Mouse (Mus musculus) limb, embryonic 10.5 days (tissue): ENCODE data around the gene 4930522H14Rik. TPM values are rescaled to one million over a fixed set of nuclear protein-coding genes. Genes with fewer than 3 reads are reported as not detected.

Source experiments
- DNase-seq: peaks from one replicate; pipeline ENCODE4 v3.0.0-alpha.2; 2017; ENCODE audit warnings: low spot score
- H3K27ac ChIP-seq: fragments of 300-500 bp; sonication (generic); 2 replicates; pipeline ENCODE4 v1.5.1; 2016; ENCODE audit warnings: mild to moderate bottlenecking
- H3K27me3 ChIP-seq: fragments of 300-500 bp; sonication (generic); 2 replicates; pipeline ENCODE4 v1.6.1; 2016; ENCODE audit warnings: low read depth, mild to moderate bottlenecking; ENCODE audit not compliant: poor library complexity, severe bottlenecking
- H3K36me3 ChIP-seq: fragments of 300-500 bp; sonication (generic); 2 replicates; pipeline ENCODE4 v1.6.1; 2016; ENCODE audit warnings: mild to moderate bottlenecking, moderate library complexity
- H3K4me1 ChIP-seq: fragments of 300-500 bp; sonication (generic); 2 replicates; pipeline ENCODE4 v1.6.1; 2016
- H3K4me3 ChIP-seq: fragments of 300-500 bp; sonication (generic); 2 replicates; pipeline ENCODE4 v1.5.1; 2016; ENCODE audit warnings: mild to moderate bottlenecking, moderate library complexity
- H3K9me3 ChIP-seq: fragments of 300-500 bp; sonication (generic); replicated peaks from 2 replicates; pipeline ENCODE4 v1.6.1; 2016; ENCODE audit warnings: mild to moderate bottlenecking
- WGBS: fragments of 180-500 bp; shearing (Covaris S2); methylation state at CpG from one replicate; pipeline ENCODE4 v1.1.7; 2016; 5-methylcytosine and 5-hydroxymethylcytosine counted together
- polyA plus RNA-seq: library from polyadenylated mRNA; unstranded; fragments of >200 nt; fragmentation: Nextera tagmentation; extraction: Ambion mirVana; gene quantifications from 2 replicates; pipeline ENCODE4 v1.2.1, GENCODE M21; 2016

The 4930522H14Rik gene
- not detected in 2 replicates for polyA plus RNA-seq

GRCm38 (mm10) chr4:109531111-109531510, at the start of gene 4930522H14Rik:
Gene 4930522H14Rik (minus strand): TSS chr4:109531297.
- DNase-seq = no peak
- Histone ChIP-seq H3K4me3 (no peak within 1 kb of the TSS), H3K36me3 (no peaks in the 10 kb centered on the region), H3K4me1 (no peaks in the 10 kb centered on the region), H3K27ac (no peak within 1 kb of the TSS), H3K27me3 (no peaks in the 10 kb centered on the region), H3K9me3 (no peaks in the 10 kb centered on the region)
- 95% methylated on average over 2 of the region's 2 CpGs for WGBS

- no peaks in the 10 kb centered on the region for H3K27me3 ChIP-seq
These were observed 47.3 kb upstream of the 4930522H14Rik start for GRCm38 (mm10) chr4:109578356-109578755.

DNA sequence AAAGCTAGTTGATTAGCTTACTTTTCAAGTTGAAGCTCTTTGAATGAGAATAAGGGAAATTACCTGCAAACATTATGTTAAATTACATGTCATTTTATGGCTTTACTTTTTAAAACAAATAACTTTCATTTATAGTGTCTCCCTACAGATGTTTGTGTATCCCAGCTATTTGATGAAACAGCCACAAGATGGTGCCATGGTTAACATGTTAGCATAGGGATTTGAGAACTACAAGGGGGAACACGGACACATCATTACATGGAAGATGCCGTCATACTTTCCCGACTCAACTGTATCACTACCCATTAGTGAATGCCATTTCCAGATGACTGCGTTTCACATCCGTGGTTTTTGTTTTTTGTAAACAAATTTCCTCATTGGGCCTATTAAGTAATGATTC, 45.8 kb upstream of the 4930522H14Rik start:
- 79% methylated on average over 5 of the region's 5 CpGs for WGBS
- Histone ChIP-seq H3K27ac (no peak overlapping the region), H3K36me3 (no peaks in the 10 kb centered on the region), H3K4me3 (no peak overlapping the region), H3K9me3 (no peaks in the 10 kb centered on the region), H3K27me3 (no peaks in the 10 kb centered on the region), H3K4me1 (peaks cover 5% of the 10 kb centered on the region; the same call in 1 of the 2 replicates)
- DNase-seq = no peak

More at GRCm38 (mm10) chr4:109578356-109578755, 47.3 kb upstream of the 4930522H14Rik start:
- Histone ChIP-seq H3K27ac (no peak overlapping the region), H3K9me3 (no peaks in the 10 kb centered on the region), H3K36me3 (no peaks in the 10 kb centered on the region), H3K4me3 (no peak overlapping the region), H3K4me1 (peaks cover 5% of the 10 kb centered on the region; the same call in 1 of the 2 replicates)
- no peak for DNase-seq
- 88% methylated on average over 3 of the region's 3 CpGs for WGBS

DNA sequence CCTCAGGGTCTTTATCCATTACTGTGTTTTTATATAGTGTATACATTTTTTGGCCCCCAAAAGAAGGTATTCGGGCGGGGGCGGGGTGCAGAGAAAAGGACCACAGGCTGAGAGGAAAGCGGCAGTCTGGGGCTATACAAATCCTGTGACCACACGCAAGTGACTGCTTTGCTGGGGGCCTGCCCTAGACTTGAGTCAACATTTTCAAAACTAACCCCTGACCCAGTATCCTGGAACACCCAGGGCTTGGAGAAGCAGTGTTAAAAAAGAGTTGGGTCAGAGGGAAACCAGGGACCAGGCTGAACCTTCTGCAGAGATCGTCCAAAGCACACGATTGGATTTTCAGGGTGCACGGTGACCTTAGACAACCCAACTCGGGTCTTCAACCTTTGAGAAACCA, 43.7 kb upstream of the 4930522H14Rik start:
- peaks cover 5% of the 10 kb centered on the region; the same call in 1 of the 2 replicates for H3K4me1 ChIP-seq
- H3K9me3 ChIP-seq = no peaks in the 10 kb centered on the region
- no peaks in the 10 kb centered on the region for H3K27me3 ChIP-seq
- WGBS = 87% methylated on average over 9 of the region's 9 CpGs
- DNase-seq = no peak
- H3K4me3 ChIP-seq = no peak overlapping the region
- H3K27ac ChIP-seq = no peak overlapping the region
- H3K36me3 ChIP-seq = no peaks in the 10 kb centered on the region

GRCm38 (mm10) chr4:109574331-109574730, 43.2 kb upstream of the 4930522H14Rik start:
- no peak for DNase-seq
- no peaks in the 10 kb centered on the region for H3K27me3 ChIP-seq
- H3K4me1 ChIP-seq = peaks cover 7% of the 10 kb centered on the region
- H3K4me3 ChIP-seq = no peak overlapping the region
- H3K9me3 ChIP-seq = no peaks in the 10 kb centered on the region
- H3K27ac ChIP-seq = no peak overlapping the region
- WGBS = 40% methylated on average over 8 of the region's 8 CpGs
- no peaks in the 10 kb centered on the region for H3K36me3 ChIP-seq

- no peak for DNase-seq
- no peak overlapping the region for H3K27ac ChIP-seq
- no peaks in the 10 kb centered on the region for H3K9me3 ChIP-seq
- peaks cover 14% of the 10 kb centered on the region for H3K4me1 ChIP-seq
- no peaks in the 10 kb centered on the region for H3K36me3 ChIP-seq
- 93% methylated on average over 1 of the region's 1 CpGs for WGBS
- H3K27me3 ChIP-seq = no peaks in the 10 kb centered on the region
- no peak overlapping the region for H3K4me3 ChIP-seq
These were observed 41.5 kb upstream of the 4930522H14Rik start for GRCm38 (mm10) chr4:109572632-109573031.

DNA sequence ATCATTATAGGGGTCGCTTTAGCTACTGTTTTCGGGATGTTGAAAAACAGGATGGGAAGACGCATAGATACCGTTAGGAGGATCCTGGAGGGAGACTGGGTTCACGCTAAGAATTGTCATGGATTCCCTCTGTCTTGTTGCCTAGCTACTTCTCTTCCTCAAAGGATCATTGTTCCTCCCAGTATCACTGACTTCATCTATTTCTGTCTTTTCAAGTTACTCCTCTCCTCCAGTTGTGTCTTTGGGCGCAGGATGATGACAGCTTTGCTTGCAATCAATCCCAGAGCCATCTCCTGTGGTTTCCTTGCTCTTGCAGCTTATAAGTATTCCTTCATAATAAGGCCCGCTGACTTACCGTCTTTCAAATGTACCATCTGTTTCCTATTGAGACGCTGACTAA, 38.3 kb upstream of the 4930522H14Rik start:
- 82% methylated on average over 9 of the region's 9 CpGs for WGBS
- H3K9me3 ChIP-seq = no peaks in the 10 kb centered on the region
- no peak for DNase-seq
- H3K36me3 ChIP-seq = no peaks in the 10 kb centered on the region
- no peaks in the 10 kb centered on the region for H3K27me3 ChIP-seq
- H3K4me1 ChIP-seq = peaks cover 18% of the 10 kb centered on the region
- H3K4me3 ChIP-seq = no peak overlapping the region
- H3K27ac ChIP-seq = no peak overlapping the region

GRCm38 (mm10) chr4:109568959-109569358, 37.9 kb upstream of the 4930522H14Rik start:
- Histone ChIP-seq H3K36me3 (no peaks in the 10 kb centered on the region), H3K27ac (no peak overlapping the region), H3K4me3 (no peak overlapping the region), H3K4me1 (peaks cover 14% of the 10 kb centered on the region; the same call in 1 of the 2 replicates), H3K27me3 (no peaks in the 10 kb centered on the region), H3K9me3 (no peaks in the 10 kb centered on the region)
- no peak for DNase-seq
- WGBS = 84% methylated on average over 10 of the region's 10 CpGs

- 88% methylated on average over 6 of the region's 6 CpGs for WGBS
- peaks cover 14% of the 10 kb centered on the region; the same call in 1 of the 2 replicates for H3K4me1 ChIP-seq
These were observed 33.6 kb upstream of the 4930522H14Rik start for GRCm38 (mm10) chr4:109564711-109565110.

GRCm38 (mm10) chr4:109550338-109551150, 19.4 kb upstream of the 4930522H14Rik start:
- Histone ChIP-seq H3K36me3 (no peaks in the 10 kb centered on the region), H3K4me1 (no peaks in the 10 kb centered on the region), H3K4me3 (no peak overlapping the region), H3K27me3 (no peaks in the 10 kb centered on the region), H3K27ac (no peak overlapping the region), H3K9me3 (no peaks in the 10 kb centered on the region)
- WGBS = 28% methylated on average over 11 of the region's 11 CpGs
- no peak for DNase-seq

More at GRCm38 (mm10) chr4:109564711-109565110, 33.6 kb upstream of the 4930522H14Rik start:
- no peaks in the 10 kb centered on the region for H3K9me3 ChIP-seq
- no peak for DNase-seq
- no peaks in the 10 kb centered on the region for H3K27me3 ChIP-seq
- H3K27ac ChIP-seq = no peak overlapping the region
- no peaks in the 10 kb centered on the region for H3K36me3 ChIP-seq
- no peak overlapping the region for H3K4me3 ChIP-seq

- no peaks in the 10 kb centered on the region for H3K36me3 ChIP-seq
- WGBS = 16% methylated on average over 2 of the region's 2 CpGs
- H3K4me1 ChIP-seq = no peaks in the 10 kb centered on the region
- H3K4me3 ChIP-seq = no peak overlapping the region
- no peak overlapping the region for H3K27ac ChIP-seq
- no peaks in the 10 kb centered on the region for H3K27me3 ChIP-seq
- DNase-seq = no peak
- no peaks in the 10 kb centered on the region for H3K9me3 ChIP-seq
These were observed 16.2 kb upstream of the 4930522H14Rik start for GRCm38 (mm10) chr4:109547306-109547705.

DNA sequence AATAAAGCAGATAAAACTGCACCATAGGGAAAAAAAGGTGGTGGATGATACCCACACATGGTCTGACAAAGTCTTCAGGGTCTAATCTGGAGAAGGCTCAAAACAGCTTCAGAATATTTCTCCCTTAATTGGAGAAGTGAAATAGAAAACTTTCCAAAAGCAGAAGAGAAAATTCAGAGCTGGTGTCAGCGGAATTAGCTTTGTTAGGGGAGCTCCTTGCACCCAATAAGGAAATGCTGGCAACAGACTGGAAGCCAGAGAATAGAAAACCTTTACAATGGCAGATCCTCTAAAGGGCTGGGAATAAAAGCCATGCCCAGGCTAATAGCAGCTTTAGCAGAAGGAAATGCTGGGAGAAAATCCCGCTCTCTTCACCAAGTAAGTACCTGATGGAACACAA, 15.4 kb upstream of the 4930522H14Rik start:
- 93% methylated on average over 2 of the region's 2 CpGs for WGBS
- DNase-seq = no peak
- Histone ChIP-seq H3K4me1 (no peaks in the 10 kb centered on the region), H3K27ac (no peak overlapping the region), H3K9me3 (no peaks in the 10 kb centered on the region), H3K4me3 (no peak overlapping the region), H3K27me3 (no peaks in the 10 kb centered on the region), H3K36me3 (no peaks in the 10 kb centered on the region)

DNA sequence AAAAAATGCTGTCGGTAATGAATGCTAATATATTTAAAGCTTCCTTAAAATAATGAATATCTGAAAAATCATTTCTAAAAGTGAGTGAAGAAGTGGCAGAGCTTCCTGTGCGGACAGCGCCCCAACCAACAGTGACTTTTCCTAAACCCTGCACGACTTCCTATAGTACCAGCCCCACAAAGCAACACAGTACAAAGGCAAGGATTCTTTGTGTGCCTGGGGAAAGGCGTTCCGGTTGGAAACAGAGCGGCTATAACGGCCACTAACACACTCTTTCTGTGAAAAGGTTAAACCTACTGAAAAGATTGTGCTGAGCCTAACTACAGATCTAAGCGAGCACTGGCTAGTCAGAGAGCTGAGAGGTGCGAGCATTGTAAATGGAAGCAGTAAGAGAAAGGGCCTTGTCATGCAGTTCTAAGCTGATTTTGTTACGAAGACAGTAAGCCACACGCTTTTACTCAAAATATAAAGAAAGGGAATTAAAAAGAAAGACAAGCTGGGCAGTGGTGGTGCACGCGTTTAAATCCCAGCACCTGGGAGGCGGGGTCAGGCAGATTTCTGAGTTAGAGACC, 766 bp downstream of the 4930522H14Rik start:
- Histone ChIP-seq H3K9me3 (no peaks in the 10 kb centered on the region), H3K36me3 (no peaks in the 10 kb centered on the region), H3K4me1 (no peaks in the 10 kb centered on the region), H3K27me3 (no peaks in the 10 kb centered on the region), H3K4me3 (no peak overlapping the region), H3K27ac (no peak overlapping the region)
- no peak for DNase-seq
- 76% methylated on average over 15 of the region's 15 CpGs for WGBS
